Mouse (Mus musculus): Measurements from ENCODE around the gene Manba. TPM values are rescaled to one million over a fixed set of nuclear protein-coding genes. Genes with fewer than 3 reads are reported as not detected.

Manba gene
- polyA plus RNA-seq, 1 experiment from 2014 or later = 7.2 TPM

GRCm38 (mm10) chr3:135562036-135562435 lies 76.6 kb downstream of the Manba start:
- Histone ChIP-seq H3K27ac (ENCODE audit: low read length) (no peak overlapping the region), H3K9me3 (replicated peaks; ENCODE audit: control insufficient read depth, low read length) (no peaks in the 10 kb centered on the region), H3K36me3 (ENCODE audit: control insufficient read depth, insufficient read depth) (no peaks in the 10 kb centered on the region), H3K4me3 (ENCODE audit: low read depth, low read length) (no peak overlapping the region), H3K4me1 (ENCODE audit: control insufficient read depth, low read depth, low read length) (no peaks in the 10 kb centered on the region), H3K9ac (ENCODE audit: low read depth, low read length) (no peak overlapping the region), H3K27me3 (ENCODE audit: control insufficient read depth, insufficient read depth, low read depth, low read length) (no peaks in the 10 kb centered on the region), H3K4me2 (ENCODE audit: low read depth, low read length) (no peak overlapping the region)
- WGBS (ENCODE audit: insufficient replicate concordance) = 68% methylated on average over 7 of the region's 7 CpGs
- no peak for ATAC-seq (ENCODE audit: low read depth)

GRCm38 (mm10) chr3:135563163-135563689 lies 77.8 kb downstream of the Manba start:
- no peaks in the 10 kb centered on the region for H3K36me3 ChIP-seq (ENCODE audit: control insufficient read depth, insufficient read depth)
- H3K27ac ChIP-seq (ENCODE audit: low read length) = no peak overlapping the region
- H3K4me1 ChIP-seq (ENCODE audit: control insufficient read depth, low read depth, low read length) = no peaks in the 10 kb centered on the region
- no peak overlapping the region for H3K9ac ChIP-seq (ENCODE audit: low read depth, low read length)
- no peaks in the 10 kb centered on the region for H3K27me3 ChIP-seq (ENCODE audit: control insufficient read depth, insufficient read depth, low read depth, low read length)
- WGBS (ENCODE audit: insufficient replicate concordance) = 82% methylated on average over 17 of the region's 17 CpGs
- H3K9me3 ChIP-seq (replicated peaks; ENCODE audit: control insufficient read depth, low read length) = no peaks in the 10 kb centered on the region
- no peak overlapping the region for H3K4me2 ChIP-seq (ENCODE audit: low read depth, low read length)
- H3K4me3 ChIP-seq (ENCODE audit: low read depth, low read length) = no peak overlapping the region
- no peak for ATAC-seq (ENCODE audit: low read depth)

GRCm38 (mm10) chr3:135564706-135565105 lies 79.3 kb downstream of the Manba start:
- Histone ChIP-seq H3K9me3 (replicated peaks; ENCODE audit: control insufficient read depth, low read length) (no peaks in the 10 kb centered on the region), H3K36me3 (ENCODE audit: control insufficient read depth, insufficient read depth) (no peaks in the 10 kb centered on the region), H3K4me1 (ENCODE audit: control insufficient read depth, low read depth, low read length) (no peaks in the 10 kb centered on the region), H3K9ac (ENCODE audit: low read depth, low read length) (no peak overlapping the region), H3K27ac (ENCODE audit: low read length) (no peak overlapping the region), H3K4me3 (ENCODE audit: low read depth, low read length) (no peak overlapping the region), H3K4me2 (ENCODE audit: low read depth, low read length) (no peak overlapping the region), H3K27me3 (ENCODE audit: control insufficient read depth, insufficient read depth, low read depth, low read length) (no peaks in the 10 kb centered on the region)
- no peak for ATAC-seq (ENCODE audit: low read depth)
- 81% methylated on average over 9 of the region's 9 CpGs for WGBS (ENCODE audit: insufficient replicate concordance)

- Histone ChIP-seq H3K4me3 (ENCODE audit: low read depth, low read length) (no peak overlapping the region), H3K9ac (ENCODE audit: low read depth, low read length) (no peak overlapping the region), H3K9me3 (replicated peaks; ENCODE audit: control insufficient read depth, low read length) (no peaks in the 10 kb centered on the region), H3K27me3 (ENCODE audit: control insufficient read depth, insufficient read depth, low read depth, low read length) (no peaks in the 10 kb centered on the region), H3K4me1 (ENCODE audit: control insufficient read depth, low read depth, low read length) (no peaks in the 10 kb centered on the region), H3K27ac (ENCODE audit: low read length) (no peak overlapping the region), H3K36me3 (ENCODE audit: control insufficient read depth, insufficient read depth) (no peaks in the 10 kb centered on the region), H3K4me2 (ENCODE audit: low read depth, low read length) (no peak overlapping the region)
- ATAC-seq (ENCODE audit: low read depth) = no peak
- 33% methylated on average over 4 of the region's 4 CpGs for WGBS (ENCODE audit: insufficient replicate concordance)
These were observed 79.9 kb downstream of the Manba start for GRCm38 (mm10) chr3:135565306-135565705.

GRCm38 (mm10) chr3:135567888-135568287 lies 82.5 kb downstream of the Manba start:
- ATAC-seq (ENCODE audit: low read depth) = no peak
- H3K27ac ChIP-seq (ENCODE audit: low read length) = no peak overlapping the region
- 52% methylated on average over 6 of the region's 6 CpGs for WGBS (ENCODE audit: insufficient replicate concordance)
- H3K9ac ChIP-seq (ENCODE audit: low read depth, low read length) = no peak overlapping the region
- H3K36me3 ChIP-seq (ENCODE audit: control insufficient read depth, insufficient read depth) = no peaks in the 10 kb centered on the region
- H3K27me3 ChIP-seq (ENCODE audit: control insufficient read depth, insufficient read depth, low read depth, low read length) = no peaks in the 10 kb centered on the region
- no peaks in the 10 kb centered on the region for H3K4me1 ChIP-seq (ENCODE audit: control insufficient read depth, low read depth, low read length)
- no peaks in the 10 kb centered on the region for H3K9me3 ChIP-seq (replicated peaks; ENCODE audit: control insufficient read depth, low read length)
- H3K4me2 ChIP-seq (ENCODE audit: low read depth, low read length) = no peak overlapping the region
- H3K4me3 ChIP-seq (ENCODE audit: low read depth, low read length) = no peak overlapping the region

- H3K27me3 ChIP-seq (ENCODE audit: control insufficient read depth, insufficient read depth, low read depth, low read length) = no peaks in the 10 kb centered on the region
- no peaks in the 10 kb centered on the region for H3K36me3 ChIP-seq (ENCODE audit: control insufficient read depth, insufficient read depth)
- no peak for ATAC-seq (ENCODE audit: low read depth)
- 31% methylated on average over 5 of the region's 5 CpGs for WGBS (ENCODE audit: insufficient replicate concordance)
- no peak overlapping the region for H3K9ac ChIP-seq (ENCODE audit: low read depth, low read length)
- H3K4me1 ChIP-seq (ENCODE audit: control insufficient read depth, low read depth, low read length) = no peaks in the 10 kb centered on the region
- H3K9me3 ChIP-seq (replicated peaks; ENCODE audit: control insufficient read depth, low read length) = no peaks in the 10 kb centered on the region
- H3K4me2 ChIP-seq (ENCODE audit: low read depth, low read length) = no peak overlapping the region
- H3K4me3 ChIP-seq (ENCODE audit: low read depth, low read length) = no peak overlapping the region
- no peak overlapping the region for H3K27ac ChIP-seq (ENCODE audit: low read length)
These were observed 83.2 kb downstream of the Manba start for GRCm38 (mm10) chr3:135568633-135569032.

- Histone ChIP-seq H3K27me3 (ENCODE audit: control insufficient read depth, insufficient read depth, low read depth, low read length) (no peaks in the 10 kb centered on the region), H3K27ac (ENCODE audit: low read length) (no peak overlapping the region), H3K9me3 (replicated peaks; ENCODE audit: control insufficient read depth, low read length) (no peaks in the 10 kb centered on the region), H3K9ac (ENCODE audit: low read depth, low read length) (no peak overlapping the region), H3K4me3 (ENCODE audit: low read depth, low read length) (no peak overlapping the region), H3K4me2 (ENCODE audit: low read depth, low read length) (no peak overlapping the region), H3K36me3 (ENCODE audit: control insufficient read depth, insufficient read depth) (no peaks in the 10 kb centered on the region), H3K4me1 (ENCODE audit: control insufficient read depth, low read depth, low read length) (no peaks in the 10 kb centered on the region)
- 66% methylated on average over 13 of the region's 13 CpGs for WGBS (ENCODE audit: insufficient replicate concordance)
- no peak for ATAC-seq (ENCODE audit: low read depth)
These were observed 86.1 kb downstream of the Manba start for GRCm38 (mm10) chr3:135571540-135571939.

GRCm38 (mm10) chr3:135573051-135573450 lies 87.6 kb downstream of the Manba start:
- H3K9ac ChIP-seq (ENCODE audit: low read depth, low read length) = no peak overlapping the region
- no peaks in the 10 kb centered on the region for H3K4me1 ChIP-seq (ENCODE audit: control insufficient read depth, low read depth, low read length)
- no peaks in the 10 kb centered on the region for H3K9me3 ChIP-seq (replicated peaks; ENCODE audit: control insufficient read depth, low read length)
- H3K27me3 ChIP-seq (ENCODE audit: control insufficient read depth, insufficient read depth, low read depth, low read length) = no peaks in the 10 kb centered on the region
- H3K27ac ChIP-seq (ENCODE audit: low read length) = no peak overlapping the region
- WGBS (ENCODE audit: insufficient replicate concordance) = 34% methylated on average over 6 of the region's 6 CpGs
- no peak overlapping the region for H3K4me3 ChIP-seq (ENCODE audit: low read depth, low read length)
- H3K36me3 ChIP-seq (ENCODE audit: control insufficient read depth, insufficient read depth) = no peaks in the 10 kb centered on the region
- no peak overlapping the region for H3K4me2 ChIP-seq (ENCODE audit: low read depth, low read length)
- ATAC-seq (ENCODE audit: low read depth) = no peak

- H3K36me3 ChIP-seq (ENCODE audit: control insufficient read depth, insufficient read depth) = no peaks in the 10 kb centered on the region
- WGBS (ENCODE audit: insufficient replicate concordance) = 68% methylated on average over 3 of the region's 3 CpGs
- H3K4me2 ChIP-seq (ENCODE audit: low read depth, low read length) = no peak overlapping the region
- no peaks in the 10 kb centered on the region for H3K9me3 ChIP-seq (replicated peaks; ENCODE audit: control insufficient read depth, low read length)
- H3K4me1 ChIP-seq (ENCODE audit: control insufficient read depth, low read depth, low read length) = no peaks in the 10 kb centered on the region
- H3K4me3 ChIP-seq (ENCODE audit: low read depth, low read length) = no peak overlapping the region
- no peak for ATAC-seq (ENCODE audit: low read depth)
- no peak overlapping the region for H3K9ac ChIP-seq (ENCODE audit: low read depth, low read length)
- no peaks in the 10 kb centered on the region for H3K27me3 ChIP-seq (ENCODE audit: control insufficient read depth, insufficient read depth, low read depth, low read length)
- H3K27ac ChIP-seq (ENCODE audit: low read length) = no peak overlapping the region
These were observed 89.7 kb downstream of the Manba start for GRCm38 (mm10) chr3:135575126-135575525.

Measured in liver, embryonic 16.5 days (tissue).